Mouse (Mus musculus): Measurements from ENCODE around the gene Spi1. TPM values are rescaled to one million over a fixed set of nuclear protein-coding genes. Genes with fewer than 3 reads are reported as not detected.

Gene Spi1
- total RNA-seq, 1 experiment: 0.31 TPM

DNA sequence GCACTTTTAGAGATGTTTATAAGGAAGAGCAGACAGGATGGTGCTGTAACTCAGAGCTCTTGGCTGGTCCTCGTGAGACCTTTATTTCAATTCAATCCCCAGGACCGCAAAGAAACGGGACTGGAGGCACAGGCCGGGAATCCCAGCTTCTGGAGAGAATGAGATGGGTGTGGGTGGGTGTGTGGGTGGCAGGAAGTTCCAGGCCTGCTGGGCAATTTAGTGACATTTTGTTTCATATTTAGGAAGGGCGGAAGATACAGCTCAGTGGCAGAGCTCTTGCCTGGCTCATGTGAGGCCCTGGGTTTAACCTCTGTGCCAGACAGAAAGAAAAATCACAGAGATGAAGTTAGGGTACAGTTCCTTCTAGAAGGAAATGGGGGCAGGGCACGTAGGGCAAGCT, 8.0 kb downstream of the Spi1 start:
- in situ Hi-C loops (cut with MboI; ENCODE audit: low sequenced_read_pairs in 2 of 2, unreplicated experiment in 2 of 2): no loop called here
- Histone ChIP-seq H3K9me3 (ENCODE audit: control insufficient read depth, insufficient read depth, low read depth, low read length) (no peaks in the 10 kb centered on the region), H3K27ac (ENCODE audit: insufficient read depth, low read depth, low read length, poor library complexity, severe bottlenecking) (no peak overlapping the region), H3K9ac (ENCODE audit: insufficient read depth, low read depth, low read length, poor library complexity, severe bottlenecking) (no peak overlapping the region), H3K4me1 (ENCODE audit: control insufficient read depth in 2 of 2, insufficient read depth in 2 of 2, low read length in 2 of 2, poor library complexity in 1 of 2) (no peaks in the 10 kb centered on the region), H3K36me3 (ENCODE audit: control insufficient read depth, insufficient read depth, low read length, poor library complexity, severe bottlenecking) (no peaks in the 10 kb centered on the region), H3K4me3 (ENCODE audit: insufficient read depth in 1 of 2, low read depth in 1 of 2, low read length in 2 of 2, poor library complexity in 1 of 2, severe bottlenecking in 1 of 2) (no peak overlapping the region)
- DNase-seq (ENCODE audit: low read depth, low spot score): no peak
- no peak for TF ChIP-seq MAFK (IDR thresholded peaks at IDR 0.05; ENCODE audit: insufficient read depth, low read depth, low read length)
- TF ChIP-seq HCFC1 (IDR thresholded peaks at IDR 0.05; ENCODE audit: borderline replicate concordance, insufficient read depth, low read length): no peak
- TF ChIP-seq ZC3H11A (IDR thresholded peaks at IDR 0.05; ENCODE audit: borderline replicate concordance, low read depth, low read length): no peak
- no peak for TF ChIP-seq ZNF384 (IDR thresholded peaks at IDR 0.05; ENCODE audit: low read depth, low read length)
- no peak for TF ChIP-seq CHD2 (IDR thresholded peaks at IDR 0.05; ENCODE audit: low read depth, low read length)

DNA sequence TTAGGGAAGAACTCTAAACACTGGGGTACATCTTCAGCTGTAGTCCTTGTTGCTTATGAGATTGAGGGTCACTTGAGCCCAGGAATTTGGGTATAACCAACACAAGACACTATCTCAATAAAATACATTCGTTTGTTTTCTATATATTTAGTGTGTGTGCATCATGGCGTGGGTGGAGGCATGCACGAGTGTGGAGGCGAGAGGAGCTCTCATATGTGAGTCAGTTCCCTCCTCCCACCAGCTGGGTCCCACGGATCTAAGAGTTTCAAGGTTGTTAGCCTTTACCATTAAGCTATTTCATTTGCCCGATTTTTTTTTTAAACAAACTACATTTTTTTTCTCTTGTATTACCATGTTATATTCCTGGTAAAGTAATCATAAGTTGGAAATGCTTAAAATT, 8.6 kb downstream of the Spi1 start:
- Histone ChIP-seq H3K27ac (ENCODE audit: insufficient read depth, low read depth, low read length, poor library complexity, severe bottlenecking) (no peak overlapping the region), H3K4me3 (ENCODE audit: insufficient read depth in 1 of 2, low read depth in 1 of 2, low read length in 2 of 2, poor library complexity in 1 of 2, severe bottlenecking in 1 of 2) (no peak overlapping the region), H3K9ac (ENCODE audit: insufficient read depth, low read depth, low read length, poor library complexity, severe bottlenecking) (no peak overlapping the region), H3K9me3 (ENCODE audit: control insufficient read depth, insufficient read depth, low read depth, low read length) (no peaks in the 10 kb centered on the region), H3K36me3 (ENCODE audit: control insufficient read depth, insufficient read depth, low read length, poor library complexity, severe bottlenecking) (no peaks in the 10 kb centered on the region), H3K4me1 (ENCODE audit: control insufficient read depth in 2 of 2, insufficient read depth in 2 of 2, low read length in 2 of 2, poor library complexity in 1 of 2) (no peaks in the 10 kb centered on the region)
- in situ Hi-C loops (cut with MboI; ENCODE audit: low sequenced_read_pairs in 2 of 2, unreplicated experiment in 2 of 2): no loop called here
- DNase-seq (ENCODE audit: low read depth, low spot score): no peak
- no peak for TF ChIP-seq ZNF384 (IDR thresholded peaks at IDR 0.05; ENCODE audit: low read depth, low read length)
- no peak for TF ChIP-seq MAFK (IDR thresholded peaks at IDR 0.05; ENCODE audit: insufficient read depth, low read depth, low read length)
- TF ChIP-seq HCFC1 (IDR thresholded peaks at IDR 0.05; ENCODE audit: borderline replicate concordance, insufficient read depth, low read length): no peak
- TF ChIP-seq CHD2 (IDR thresholded peaks at IDR 0.05; ENCODE audit: low read depth, low read length): no peak
- no peak for TF ChIP-seq ZC3H11A (IDR thresholded peaks at IDR 0.05; ENCODE audit: borderline replicate concordance, low read depth, low read length)

- no peak for DNase-seq (ENCODE audit: low read depth, low spot score)
- no peak for TF ChIP-seq CHD2 (IDR thresholded peaks at IDR 0.05; ENCODE audit: low read depth, low read length)
- TF ChIP-seq HCFC1 (IDR thresholded peaks at IDR 0.05; ENCODE audit: borderline replicate concordance, insufficient read depth, low read length): no peak
- no peak for TF ChIP-seq MAFK (IDR thresholded peaks at IDR 0.05; ENCODE audit: insufficient read depth, low read depth, low read length)
- no peak for TF ChIP-seq ZC3H11A (IDR thresholded peaks at IDR 0.05; ENCODE audit: borderline replicate concordance, low read depth, low read length)
- no peak for TF ChIP-seq ZNF384 (IDR thresholded peaks at IDR 0.05; ENCODE audit: low read depth, low read length)
- Histone ChIP-seq H3K9ac (ENCODE audit: insufficient read depth, low read depth, low read length, poor library complexity, severe bottlenecking) (0 out of 2 replicates have a peak overlapping the region, but pooled peaks have one; percentile 15), H3K9me3 (ENCODE audit: control insufficient read depth, insufficient read depth, low read depth, low read length) (no peaks in the 10 kb centered on the region), H3K4me3 (ENCODE audit: insufficient read depth in 1 of 2, low read depth in 1 of 2, low read length in 2 of 2, poor library complexity in 1 of 2, severe bottlenecking in 1 of 2) (peak overlapping the region in 1 of 2 experiments; percentile 50; a peak in 1 of 4 replicates), H3K4me1 (ENCODE audit: control insufficient read depth in 2 of 2, insufficient read depth in 2 of 2, low read length in 2 of 2, poor library complexity in 1 of 2) (peaks cover 0 to 5% of the 10 kb centered on the region in 2 experiments; a peak in 2 of 4 replicates), H3K27ac (ENCODE audit: insufficient read depth, low read depth, low read length, poor library complexity, severe bottlenecking) (no peak overlapping the region), H3K36me3 (ENCODE audit: control insufficient read depth, insufficient read depth, low read length, poor library complexity, severe bottlenecking) (no peaks in the 10 kb centered on the region)
- in situ Hi-C loops (cut with MboI; ENCODE audit: low sequenced_read_pairs in 2 of 2, unreplicated experiment in 2 of 2): no loop called here
These were observed 14.3 kb downstream of the Spi1 start for GRCm38 (mm10) chr2:91096524-91096923.

DNA sequence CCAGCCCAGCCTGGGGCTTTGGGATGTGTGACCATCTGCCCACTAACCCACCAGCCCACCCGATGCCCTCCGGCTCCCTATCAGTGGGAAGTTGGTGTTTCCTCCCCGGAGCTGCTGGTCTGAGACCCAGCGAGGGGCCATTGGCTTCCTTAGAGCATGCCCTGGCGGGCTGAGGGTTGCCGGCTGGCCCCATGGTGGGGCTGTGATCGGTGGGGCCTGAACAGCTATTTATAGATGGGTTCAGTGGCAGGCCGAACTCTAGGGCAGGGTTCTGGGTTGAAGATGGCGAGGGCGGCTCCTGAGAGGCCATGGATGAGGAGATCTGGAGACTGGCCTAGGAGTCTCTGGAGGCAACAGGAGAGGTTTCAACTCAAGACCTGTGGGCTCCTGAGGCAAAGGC, 14.8 kb downstream of the Spi1 start:
- H3K9me3 ChIP-seq (ENCODE audit: control insufficient read depth, insufficient read depth, low read depth, low read length): no peaks in the 10 kb centered on the region
- TF ChIP-seq CHD2 (IDR thresholded peaks at IDR 0.05; ENCODE audit: low read depth, low read length): no peak
- TF ChIP-seq ZNF384 (IDR thresholded peaks at IDR 0.05; ENCODE audit: low read depth, low read length): no peak
- no peak for TF ChIP-seq MAFK (IDR thresholded peaks at IDR 0.05; ENCODE audit: insufficient read depth, low read depth, low read length)
- no peak for TF ChIP-seq HCFC1 (IDR thresholded peaks at IDR 0.05; ENCODE audit: borderline replicate concordance, insufficient read depth, low read length)
- no peak for TF ChIP-seq ZC3H11A (IDR thresholded peaks at IDR 0.05; ENCODE audit: borderline replicate concordance, low read depth, low read length)
- H3K9ac ChIP-seq (ENCODE audit: insufficient read depth, low read depth, low read length, poor library complexity, severe bottlenecking): no peak overlapping the region
- peaks cover 0 to 5% of the 10 kb centered on the region in 2 experiments; a peak in 2 of 4 replicates for H3K4me1 ChIP-seq (ENCODE audit: control insufficient read depth in 2 of 2, insufficient read depth in 2 of 2, low read length in 2 of 2, poor library complexity in 1 of 2)
- no peak overlapping the region for H3K27ac ChIP-seq (ENCODE audit: insufficient read depth, low read depth, low read length, poor library complexity, severe bottlenecking)
- DNase-seq (ENCODE audit: low read depth, low spot score): no peak
- peak overlapping the region in 1 of 2 experiments; percentile 50; a peak in 1 of 4 replicates for H3K4me3 ChIP-seq (ENCODE audit: insufficient read depth in 1 of 2, low read depth in 1 of 2, low read length in 2 of 2, poor library complexity in 1 of 2, severe bottlenecking in 1 of 2)
- in situ Hi-C loops (cut with MboI; ENCODE audit: low sequenced_read_pairs in 2 of 2, unreplicated experiment in 2 of 2): no loop called here
- no peaks in the 10 kb centered on the region for H3K36me3 ChIP-seq (ENCODE audit: control insufficient read depth, insufficient read depth, low read length, poor library complexity, severe bottlenecking)

- TF ChIP-seq ZC3H11A (IDR thresholded peaks at IDR 0.05; ENCODE audit: borderline replicate concordance, low read depth, low read length): no peak
- TF ChIP-seq HCFC1 (IDR thresholded peaks at IDR 0.05; ENCODE audit: borderline replicate concordance, insufficient read depth, low read length): no peak
- TF ChIP-seq ZNF384 (IDR thresholded peaks at IDR 0.05; ENCODE audit: low read depth, low read length): no peak
- TF ChIP-seq CHD2 (IDR thresholded peaks at IDR 0.05; ENCODE audit: low read depth, low read length): no peak
- TF ChIP-seq MAFK (IDR thresholded peaks at IDR 0.05; ENCODE audit: insufficient read depth, low read depth, low read length): no peak
These were observed 16.0 kb downstream of the Spi1 start for GRCm38 (mm10) chr2:91098156-91098555.

More at GRCm38 (mm10) chr2:91098156-91098555, 16.0 kb downstream of the Spi1 start:
- Histone ChIP-seq H3K9me3 (ENCODE audit: control insufficient read depth, insufficient read depth, low read depth, low read length) (no peaks in the 10 kb centered on the region), H3K4me3 (ENCODE audit: insufficient read depth in 1 of 2, low read depth in 1 of 2, low read length in 2 of 2, poor library complexity in 1 of 2, severe bottlenecking in 1 of 2) (no peak overlapping the region), H3K9ac (ENCODE audit: insufficient read depth, low read depth, low read length, poor library complexity, severe bottlenecking) (no peak overlapping the region), H3K4me1 (ENCODE audit: control insufficient read depth in 2 of 2, insufficient read depth in 2 of 2, low read length in 2 of 2, poor library complexity in 1 of 2) (peaks cover 0 to 5% of the 10 kb centered on the region in 2 experiments; a peak in 2 of 4 replicates), H3K27ac (ENCODE audit: insufficient read depth, low read depth, low read length, poor library complexity, severe bottlenecking) (no peak overlapping the region), H3K36me3 (ENCODE audit: control insufficient read depth, insufficient read depth, low read length, poor library complexity, severe bottlenecking) (no peaks in the 10 kb centered on the region)
- in situ Hi-C loops (cut with MboI; ENCODE audit: low sequenced_read_pairs in 2 of 2, unreplicated experiment in 2 of 2): no loop called here
- no peak for DNase-seq (ENCODE audit: low read depth, low spot score)

All from ES-E14 (cell line).